Mouse (Mus musculus): ENCODE measurements around the gene Crebl2. TPM values are rescaled to one million over a fixed set of nuclear protein-coding genes. Genes with fewer than 3 reads are reported as not detected.

Crebl2 gene
- polyA plus RNA-seq, 1 experiment: 30.2 TPM

GRCm38 (mm10) chr6:134870209-134870742 lies 40.3 kb downstream of the Crebl2 start:
- DNase-seq (ENCODE audit: extremely low spot score in 1 of 2, low spot score in 1 of 2): no peak

GRCm38 (mm10) chr6:134870887-134871286 lies 40.9 kb downstream of the Crebl2 start:
- DNase-seq (ENCODE audit: extremely low spot score in 1 of 2, low spot score in 1 of 2): no peak

GRCm38 (mm10) chr6:134872236-134872635 lies 42.3 kb downstream of the Crebl2 start:
- DNase-seq (ENCODE audit: extremely low spot score in 1 of 2, low spot score in 1 of 2): no peak

- no peak for DNase-seq (ENCODE audit: extremely low spot score in 1 of 2, low spot score in 1 of 2)
Observed at GRCm38 (mm10) chr6:134873018-134873417, 43.1 kb downstream of the Crebl2 start.

GRCm38 (mm10) chr6:134876795-134877194 lies 46.8 kb downstream of the Crebl2 start:
- no peak for DNase-seq (ENCODE audit: extremely low spot score in 1 of 2, low spot score in 1 of 2)

GRCm38 (mm10) chr6:134877276-134877675 lies 47.3 kb downstream of the Crebl2 start:
- no peak for DNase-seq (ENCODE audit: extremely low spot score in 1 of 2, low spot score in 1 of 2)

GRCm38 (mm10) chr6:134877892-134878291 lies 47.9 kb downstream of the Crebl2 start:
- DNase-seq (ENCODE audit: extremely low spot score in 1 of 2, low spot score in 1 of 2): no peak

GRCm38 (mm10) chr6:134879556-134879955 lies 49.6 kb downstream of the Crebl2 start:
- DNase-seq (ENCODE audit: extremely low spot score in 1 of 2, low spot score in 1 of 2): no peak

- DNase-seq (ENCODE audit: extremely low spot score in 1 of 2, low spot score in 1 of 2): peak in 1 of 2 experiments; percentile 27
Observed at GRCm38 (mm10) chr6:134880046-134880445, 50.1 kb downstream of the Crebl2 start.

GRCm38 (mm10) chr6:134883661-134884060 lies 53.7 kb downstream of the Crebl2 start:
- DNase-seq (ENCODE audit: extremely low spot score in 1 of 2, low spot score in 1 of 2): no peak

GRCm38 (mm10) chr6:134885515-134885914 lies 55.6 kb downstream of the Crebl2 start:
- DNase-seq (ENCODE audit: extremely low spot score in 1 of 2, low spot score in 1 of 2): no peak

- DNase-seq (ENCODE audit: extremely low spot score in 1 of 2, low spot score in 1 of 2): peak in 1 of 2 experiments; percentile 44
Observed at GRCm38 (mm10) chr6:134886475-134886874, 56.5 kb downstream of the Crebl2 start.

GRCm38 (mm10) chr6:134887008-134887407 lies 57.1 kb downstream of the Crebl2 start:
- DNase-seq (ENCODE audit: extremely low spot score in 1 of 2, low spot score in 1 of 2): peak in 1 of 2 experiments; percentile 50

GRCm38 (mm10) chr6:134887711-134888449 lies 57.9 kb downstream of the Crebl2 start:
- peak; percentile 93 to 96 for DNase-seq (ENCODE audit: extremely low spot score in 1 of 2, low spot score in 1 of 2)

GRCm38 (mm10) chr6:134888563-134889017 lies 58.6 kb downstream of the Crebl2 start:
- peak; percentile 44 to 76 for DNase-seq (ENCODE audit: extremely low spot score in 1 of 2, low spot score in 1 of 2)

- no peak for DNase-seq (ENCODE audit: extremely low spot score in 1 of 2, low spot score in 1 of 2)
Observed at GRCm38 (mm10) chr6:134889763-134890162, 59.8 kb downstream of the Crebl2 start.

- no peak for DNase-seq (ENCODE audit: extremely low spot score in 1 of 2, low spot score in 1 of 2)
Observed at GRCm38 (mm10) chr6:134890436-134890835, 60.5 kb downstream of the Crebl2 start.

- DNase-seq (ENCODE audit: extremely low spot score in 1 of 2, low spot score in 1 of 2): no peak
Observed at GRCm38 (mm10) chr6:134896570-134897436, 66.8 kb downstream of the Crebl2 start.

GRCm38 (mm10) chr6:134897443-134898094 lies 67.6 kb downstream of the Crebl2 start:
- DNase-seq (ENCODE audit: extremely low spot score in 1 of 2, low spot score in 1 of 2): peak; percentile 86 to 97

GRCm38 (mm10) chr6:134898095-134898965 lies 68.4 kb downstream of the Crebl2 start, which contains the start of gene Gpr19:
TSS of gene Gpr19 (minus strand) at chr6:134898578.
- peak; percentile 74 to 89 for DNase-seq (ENCODE audit: extremely low spot score in 1 of 2, low spot score in 1 of 2)

Measured in frontal cortex, adult 2 months (tissue).